Mouse (Mus musculus): ENCODE measurements around the gene Sarm1. TPM values are rescaled to one million over a fixed set of nuclear protein-coding genes. Genes with fewer than 3 reads are reported as not detected.

The Sarm1 gene
- polyA plus RNA-seq, 1 experiment from 2014 or later = 43.5 TPM

- H3K4me1 ChIP-seq (ENCODE audit: control insufficient read depth, insufficient read depth, low read depth, low read length) = no peaks in the 10 kb centered on the region
- no peaks in the 10 kb centered on the region for H3K36me3 ChIP-seq (ENCODE audit: control insufficient read depth, insufficient read depth, low read length)
- H3K27me3 ChIP-seq (replicated peaks; ENCODE audit: control insufficient read depth, insufficient read depth, low read length) = no peaks in the 10 kb centered on the region
- no peak overlapping the region for H3K27ac ChIP-seq (ENCODE audit: low read depth, low read length)
- H3K9ac ChIP-seq (ENCODE audit: low read depth, low read length) = no peak overlapping the region
- no peaks in the 10 kb centered on the region for H3K9me3 ChIP-seq (ENCODE audit: control insufficient read depth, low read length)
- ATAC-seq = no peak
- H3K4me3 ChIP-seq (ENCODE audit: low read length) = no peak overlapping the region
- H3K4me2 ChIP-seq (ENCODE audit: low read length) = no peak overlapping the region
- 43% methylated on average over 5 of the region's 5 CpGs for WGBS
Measured at GRCm38 (mm10) chr11:78455308-78455707, 42.2 kb downstream of the Sarm1 start.

GRCm38 (mm10) chr11:78454276-78454675, 43.3 kb downstream of the Sarm1 start:
- WGBS = 68% methylated on average over 7 of the region's 7 CpGs
- no peaks in the 10 kb centered on the region for H3K27me3 ChIP-seq (replicated peaks; ENCODE audit: control insufficient read depth, insufficient read depth, low read length)
- no peak for ATAC-seq

GRCm38 (mm10) chr11:78453675-78454074, 43.9 kb downstream of the Sarm1 start:
- 4% methylated on average over 4 of the region's 4 CpGs for WGBS
- Histone ChIP-seq H3K27ac (ENCODE audit: low read depth, low read length) (no peak overlapping the region), H3K27me3 (replicated peaks; ENCODE audit: control insufficient read depth, insufficient read depth, low read length) (no peaks in the 10 kb centered on the region), H3K4me3 (ENCODE audit: low read length) (no peak overlapping the region), H3K4me1 (ENCODE audit: control insufficient read depth, insufficient read depth, low read depth, low read length) (no peaks in the 10 kb centered on the region), H3K4me2 (ENCODE audit: low read length) (no peak overlapping the region), H3K36me3 (ENCODE audit: control insufficient read depth, insufficient read depth, low read length) (no peaks in the 10 kb centered on the region), H3K9me3 (ENCODE audit: control insufficient read depth, low read length) (no peaks in the 10 kb centered on the region), H3K9ac (ENCODE audit: low read depth, low read length) (no peak overlapping the region)
- no peak for ATAC-seq

More at GRCm38 (mm10) chr11:78454276-78454675, 43.3 kb downstream of the Sarm1 start:
- H3K4me2 ChIP-seq (ENCODE audit: low read length) = no peak overlapping the region
- no peaks in the 10 kb centered on the region for H3K36me3 ChIP-seq (ENCODE audit: control insufficient read depth, insufficient read depth, low read length)
- no peak overlapping the region for H3K27ac ChIP-seq (ENCODE audit: low read depth, low read length)
- H3K4me1 ChIP-seq (ENCODE audit: control insufficient read depth, insufficient read depth, low read depth, low read length) = no peaks in the 10 kb centered on the region
- H3K9ac ChIP-seq (ENCODE audit: low read depth, low read length) = no peak overlapping the region
- H3K4me3 ChIP-seq (ENCODE audit: low read length) = no peak overlapping the region
- no peaks in the 10 kb centered on the region for H3K9me3 ChIP-seq (ENCODE audit: control insufficient read depth, low read length)

- H3K4me3 ChIP-seq (ENCODE audit: low read length) = no peak overlapping the region
- no peak overlapping the region for H3K4me2 ChIP-seq (ENCODE audit: low read length)
- no peaks in the 10 kb centered on the region for H3K27me3 ChIP-seq (replicated peaks; ENCODE audit: control insufficient read depth, insufficient read depth, low read length)
- 65% methylated on average over 2 of the region's 2 CpGs for WGBS
- ATAC-seq = no peak
- no peaks in the 10 kb centered on the region for H3K9me3 ChIP-seq (ENCODE audit: control insufficient read depth, low read length)
- H3K27ac ChIP-seq (ENCODE audit: low read depth, low read length) = no peak overlapping the region
- H3K9ac ChIP-seq (ENCODE audit: low read depth, low read length) = no peak overlapping the region
- H3K36me3 ChIP-seq (ENCODE audit: control insufficient read depth, insufficient read depth, low read length) = no peaks in the 10 kb centered on the region
- H3K4me1 ChIP-seq (ENCODE audit: control insufficient read depth, insufficient read depth, low read depth, low read length) = no peaks in the 10 kb centered on the region
Measured at GRCm38 (mm10) chr11:78450337-78450736, 47.2 kb downstream of the Sarm1 start.

GRCm38 (mm10) chr11:78448242-78448641, 49.3 kb downstream of the Sarm1 start:
- Histone ChIP-seq H3K9ac (ENCODE audit: low read depth, low read length) (no peak overlapping the region), H3K9me3 (ENCODE audit: control insufficient read depth, low read length) (no peaks in the 10 kb centered on the region), H3K4me1 (ENCODE audit: control insufficient read depth, insufficient read depth, low read depth, low read length) (no peaks in the 10 kb centered on the region), H3K4me3 (ENCODE audit: low read length) (no peak overlapping the region), H3K36me3 (ENCODE audit: control insufficient read depth, insufficient read depth, low read length) (no peaks in the 10 kb centered on the region), H3K27me3 (replicated peaks; ENCODE audit: control insufficient read depth, insufficient read depth, low read length) (no peaks in the 10 kb centered on the region), H3K4me2 (ENCODE audit: low read length) (no peak overlapping the region), H3K27ac (ENCODE audit: low read depth, low read length) (no peak overlapping the region)
- ATAC-seq = no peak
- 76% methylated on average over 1 of the region's 1 CpGs for WGBS

GRCm38 (mm10) chr11:78447168-78447567, 50.4 kb downstream of the Sarm1 start:
- WGBS = 85% methylated on average over 3 of the region's 3 CpGs
- Histone ChIP-seq H3K9ac (ENCODE audit: low read depth, low read length) (no peak overlapping the region), H3K4me3 (ENCODE audit: low read length) (no peak overlapping the region), H3K36me3 (ENCODE audit: control insufficient read depth, insufficient read depth, low read length) (no peaks in the 10 kb centered on the region), H3K9me3 (ENCODE audit: control insufficient read depth, low read length) (no peaks in the 10 kb centered on the region), H3K27ac (ENCODE audit: low read depth, low read length) (no peak overlapping the region), H3K4me1 (ENCODE audit: control insufficient read depth, insufficient read depth, low read depth, low read length) (no peaks in the 10 kb centered on the region), H3K4me2 (ENCODE audit: low read length) (no peak overlapping the region), H3K27me3 (replicated peaks; ENCODE audit: control insufficient read depth, insufficient read depth, low read length) (no peaks in the 10 kb centered on the region)
- no peak for ATAC-seq

GRCm38 (mm10) chr11:78443115-78443514, 54.4 kb downstream of the Sarm1 start:
- ATAC-seq = no peak
- no peak overlapping the region for H3K4me3 ChIP-seq (ENCODE audit: low read length)
- H3K9ac ChIP-seq (ENCODE audit: low read depth, low read length) = no peak overlapping the region
- H3K4me2 ChIP-seq (ENCODE audit: low read length) = no peak overlapping the region
- no peaks in the 10 kb centered on the region for H3K27me3 ChIP-seq (replicated peaks; ENCODE audit: control insufficient read depth, insufficient read depth, low read length)
- H3K27ac ChIP-seq (ENCODE audit: low read depth, low read length) = no peak overlapping the region
- H3K36me3 ChIP-seq (ENCODE audit: control insufficient read depth, insufficient read depth, low read length) = no peaks in the 10 kb centered on the region
- H3K4me1 ChIP-seq (ENCODE audit: control insufficient read depth, insufficient read depth, low read depth, low read length) = no peaks in the 10 kb centered on the region
- 82% methylated on average over 5 of the region's 5 CpGs for WGBS
- no peaks in the 10 kb centered on the region for H3K9me3 ChIP-seq (ENCODE audit: control insufficient read depth, low read length)

GRCm38 (mm10) chr11:78438399-78438930, 59.1 kb downstream of the Sarm1 start:
- H3K4me2 ChIP-seq (ENCODE audit: low read length) = no peak overlapping the region
- H3K27me3 ChIP-seq (replicated peaks; ENCODE audit: control insufficient read depth, insufficient read depth, low read length) = no peaks in the 10 kb centered on the region
- H3K36me3 ChIP-seq (ENCODE audit: control insufficient read depth, insufficient read depth, low read length) = no peaks in the 10 kb centered on the region
- ATAC-seq = no peak
- 86% methylated on average over 3 of the region's 3 CpGs for whole genome bisulfite sequencing
- H3K9ac ChIP-seq (ENCODE audit: low read depth, low read length) = no peak overlapping the region
- H3K4me3 ChIP-seq (ENCODE audit: low read length) = no peak overlapping the region
- H3K4me1 ChIP-seq (ENCODE audit: control insufficient read depth, insufficient read depth, low read depth, low read length) = no peaks in the 10 kb centered on the region
- no peaks in the 10 kb centered on the region for H3K9me3 ChIP-seq (ENCODE audit: control insufficient read depth, low read length)
- H3K27ac ChIP-seq (ENCODE audit: low read depth, low read length) = no peak overlapping the region

- Histone ChIP-seq H3K4me2 (ENCODE audit: low read length) (no peak overlapping the region), H3K9me3 (ENCODE audit: control insufficient read depth, low read length) (no peaks in the 10 kb centered on the region), H3K4me3 (ENCODE audit: low read length) (no peak overlapping the region), H3K27ac (ENCODE audit: low read depth, low read length) (no peak overlapping the region), H3K27me3 (replicated peaks; ENCODE audit: control insufficient read depth, insufficient read depth, low read length) (no peaks in the 10 kb centered on the region), H3K36me3 (ENCODE audit: control insufficient read depth, insufficient read depth, low read length) (no peaks in the 10 kb centered on the region), H3K4me1 (ENCODE audit: control insufficient read depth, insufficient read depth, low read depth, low read length) (no peaks in the 10 kb centered on the region), H3K9ac (ENCODE audit: low read depth, low read length) (no peak overlapping the region)
- WGBS = 95% methylated on average over 7 of the region's 7 CpGs
- ATAC-seq = no peak
Measured at GRCm38 (mm10) chr11:78437182-78437581, 60.4 kb downstream of the Sarm1 start.

Measured in hindbrain, embryonic 16.5 days (tissue).